Mouse (Mus musculus) forebrain, embryonic 15.5 days (tissue): ENCODE data around the gene Unc119b. TPM values are rescaled to one million over a fixed set of nuclear protein-coding genes. Genes with fewer than 3 reads are reported as not detected.
"Not testable (repeated sequence)": the region's sequence is repeated elsewhere in the genome, so short reads cannot be mapped to it uniquely, and the experiment has no call there.

ENCODE experiments used
- ATAC-seq: fragments of 200-750 bp; cut with Nextera tagmentation; replicated peaks from 2 replicates; pipeline ENCODE4 v1.8.0; 2017; ENCODE audit warnings: mild to moderate bottlenecking, moderate TSS enrichment, moderate library complexity
- H3K27ac ChIP-seq: fragments of 300-500 bp; sonication (generic); replicated peaks from 2 replicates; pipeline ENCODE4 v1.5.1; 2015; ENCODE audit warnings: mild to moderate bottlenecking, inconsistent platforms
- H3K27me3 ChIP-seq: fragments of 300-500 bp; sonication (generic); 2 replicates; pipeline ENCODE4 v1.6.1; 2015; ENCODE audit warnings: inconsistent platforms
- H3K36me3 ChIP-seq: fragments of 300-500 bp; sonication (generic); 2 replicates; pipeline ENCODE4 v1.6.1; 2015; ENCODE audit warnings: mild to moderate bottlenecking, inconsistent platforms
- H3K4me1 ChIP-seq: fragments of 300-500 bp; sonication (generic); 2 replicates; pipeline ENCODE4 v1.6.1; 2015; ENCODE audit warnings: inconsistent platforms
- H3K4me2 ChIP-seq: fragments of 300-500 bp; sonication (generic); replicated peaks from 2 replicates; pipeline ENCODE4 v1.6.1; 2015; ENCODE audit warnings: mild to moderate bottlenecking, inconsistent platforms
- H3K4me3 ChIP-seq: fragments of 300-500 bp; sonication (generic); 2 replicates; pipeline ENCODE4 v1.5.1; 2015; ENCODE audit warnings: mild to moderate bottlenecking, inconsistent platforms
- H3K9ac ChIP-seq: fragments of 300-500 bp; sonication (generic); replicated peaks from 2 replicates; pipeline ENCODE4 v1.6.1; 2015; ENCODE audit warnings: mild to moderate bottlenecking, inconsistent platforms
- H3K9me3 ChIP-seq: fragments of 300-500 bp; sonication (generic); 2 replicates; pipeline ENCODE4 v1.6.1; 2016; ENCODE audit warnings: inconsistent platforms
- WGBS: fragments of 180-500 bp; shearing (Covaris S2); methylation state at CpG from one replicate; pipeline ENCODE4 v1.1.7; 2015; ENCODE audit warnings: mixed read lengths; 5-methylcytosine and 5-hydroxymethylcytosine counted together
- polyA plus RNA-seq: library from polyadenylated mRNA; unstranded; fragments of >200 nt; fragmentation: Nextera tagmentation; extraction: Ambion mirVana; gene quantifications from 2 replicates; pipeline ENCODE4 v1.2.1, GENCODE M21; 2015

Gene Unc119b
- polyA plus RNA-seq, 1 experiment from 2014 or later = 44.4 TPM

DNA sequence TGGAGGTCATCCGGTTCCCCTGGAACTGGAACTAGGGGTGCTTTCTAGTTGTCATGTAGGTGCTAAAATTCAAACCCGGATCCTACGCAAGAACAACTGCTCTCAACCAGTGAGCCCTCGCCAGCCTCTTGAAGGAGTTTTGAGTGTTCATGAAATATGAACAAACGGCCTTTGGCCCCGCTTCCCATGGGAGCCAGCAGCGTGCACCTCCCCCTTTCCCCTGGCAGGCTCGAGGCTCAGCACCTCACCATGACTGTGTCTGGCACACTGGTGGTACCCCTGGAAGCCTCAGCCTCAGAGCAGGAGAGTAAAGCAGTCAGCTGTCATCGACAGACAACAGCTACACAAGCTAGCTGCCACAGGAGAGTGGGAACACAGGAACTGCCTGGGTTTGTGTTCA lies 34.8 kb downstream of the Unc119b start:
- 88% methylated on average over 9 of the region's 9 CpGs for WGBS

DNA sequence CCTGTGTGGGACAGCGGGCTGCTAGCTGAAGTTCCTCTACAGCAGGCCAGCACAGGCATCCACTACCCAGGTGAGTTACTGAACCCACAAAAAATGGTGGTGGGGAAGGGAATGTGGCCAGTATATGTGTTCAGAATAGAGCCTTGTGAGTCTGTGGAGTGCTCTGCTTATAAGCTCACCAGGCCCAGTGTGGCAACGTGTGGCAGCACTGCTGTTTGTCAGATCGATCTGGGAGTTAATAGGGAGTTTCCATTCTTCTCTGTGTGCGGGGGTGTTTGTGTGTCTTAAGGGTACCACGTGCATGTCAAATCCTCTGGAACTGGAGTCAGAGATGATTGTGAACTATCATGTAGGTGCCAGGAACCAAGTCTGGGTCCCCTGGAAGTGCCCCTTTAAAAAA lies 35.2 kb downstream of the Unc119b start:
- no peaks in the 10 kb centered on the region for H3K27me3 ChIP-seq
- H3K4me1 ChIP-seq = no peaks in the 10 kb centered on the region
- H3K27ac ChIP-seq = no peak overlapping the region
- no peaks in the 10 kb centered on the region for H3K9me3 ChIP-seq
- no peak for ATAC-seq
- H3K9ac ChIP-seq = no peak overlapping the region
- peaks cover 60% of the 10 kb centered on the region for H3K36me3 ChIP-seq
- H3K4me3 ChIP-seq = no peak overlapping the region
- no peak overlapping the region for H3K4me2 ChIP-seq
- 84% methylated on average over 5 of the region's 5 CpGs for WGBS

More for the DNA sequence above, 34.8 kb downstream of the Unc119b start:
- no peaks in the 10 kb centered on the region for H3K4me1 ChIP-seq
- no peak overlapping the region for H3K9ac ChIP-seq
- H3K36me3 ChIP-seq = peaks cover 57% of the 10 kb centered on the region
- H3K9me3 ChIP-seq = no peaks in the 10 kb centered on the region
- H3K27me3 ChIP-seq = no peaks in the 10 kb centered on the region
- no peak for ATAC-seq
- H3K27ac ChIP-seq = no peak overlapping the region
- H3K4me2 ChIP-seq = no peak overlapping the region
- no peak overlapping the region for H3K4me3 ChIP-seq

DNA sequence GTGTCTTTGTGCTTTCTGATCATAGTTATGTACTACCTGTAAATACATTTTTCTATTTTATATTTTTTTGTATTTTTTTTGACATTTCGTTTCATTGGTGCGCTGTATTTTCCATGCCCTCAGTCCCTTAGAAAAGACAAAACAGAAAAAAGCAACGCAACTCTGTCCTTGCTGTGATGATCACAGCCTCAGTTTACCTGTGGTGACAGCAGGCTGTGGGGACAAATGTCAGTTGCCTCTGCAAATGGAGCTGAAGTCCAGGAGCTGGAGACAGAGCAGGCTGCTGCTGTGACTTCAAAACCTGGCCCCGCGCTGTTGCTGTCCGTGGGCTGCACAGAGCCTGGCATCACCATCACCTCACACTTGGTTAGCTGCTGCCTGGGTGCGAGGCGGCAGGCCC lies 36.6 kb downstream of the Unc119b start, which contains the start of gene Gm10401:
Gene Gm10401, minus strand, starts transcription at position 101 of the 400 bp plus-strand sequence.
- 96% methylated on average over 8 of the region's 8 CpGs for WGBS
- no peak within 1 kb of the TSS for H3K27ac ChIP-seq
- no peak within 1 kb of the TSS for H3K4me3 ChIP-seq
- peaks cover 57% of the 10 kb centered on the region for H3K36me3 ChIP-seq
- no peaks in the 10 kb centered on the region for H3K9me3 ChIP-seq
- no peak for ATAC-seq
- H3K27me3 ChIP-seq = no peaks in the 10 kb centered on the region
- no peak within 1 kb of the TSS for H3K9ac ChIP-seq
- H3K4me1 ChIP-seq = no peaks in the 10 kb centered on the region
- no peak within 1 kb of the TSS for H3K4me2 ChIP-seq

DNA sequence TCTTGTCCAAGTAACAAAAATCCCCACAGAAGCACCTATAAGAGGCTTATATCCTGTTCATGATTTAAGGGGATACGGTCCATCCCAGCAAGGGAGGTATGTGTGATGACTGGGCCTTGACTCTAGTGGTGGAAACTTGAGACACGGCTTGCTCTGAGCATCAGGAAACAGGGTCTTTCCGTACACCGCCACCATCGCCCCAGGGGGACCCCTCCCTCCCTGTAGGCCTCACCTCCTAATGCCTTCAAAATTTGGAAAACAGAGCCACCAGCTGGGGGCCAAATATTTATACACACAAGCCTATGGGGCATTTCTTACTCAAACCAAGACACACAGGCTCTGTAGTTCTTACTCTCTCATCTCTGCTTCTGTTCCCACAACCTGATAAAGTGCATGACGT lies 43.0 kb downstream of the Unc119b start:
- no peak overlapping the region for H3K4me2 ChIP-seq
- no peaks in the 10 kb centered on the region for H3K27me3 ChIP-seq
- WGBS = 90% methylated on average over 6 of the region's 6 CpGs
- peaks cover 56% of the 10 kb centered on the region for H3K36me3 ChIP-seq
- H3K9me3 ChIP-seq = no peaks in the 10 kb centered on the region
- no peaks in the 10 kb centered on the region for H3K4me1 ChIP-seq
- no peak overlapping the region for H3K9ac ChIP-seq
- no peak overlapping the region for H3K4me3 ChIP-seq
- no peak overlapping the region for H3K27ac ChIP-seq
- no peak for ATAC-seq

DNA sequence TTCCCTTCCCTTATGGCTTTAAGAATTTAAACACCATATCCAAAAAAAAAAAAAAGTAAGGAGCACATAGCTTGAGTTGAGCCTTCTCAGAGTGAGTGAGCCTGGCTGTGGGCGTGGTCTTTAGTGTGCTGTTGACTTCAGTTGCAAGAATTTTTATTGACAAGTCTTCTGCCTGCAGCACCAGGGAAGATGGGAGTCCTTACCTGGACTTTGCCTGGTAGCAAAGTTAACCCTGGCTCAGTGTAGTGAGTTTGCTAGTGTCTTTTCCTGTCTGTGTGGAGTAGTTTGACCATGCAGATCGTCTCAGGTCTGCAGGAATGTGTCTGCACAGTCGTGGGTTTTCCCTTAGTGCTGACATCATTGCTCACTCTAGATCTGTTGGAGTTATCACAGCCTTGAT lies 43.8 kb downstream of the Unc119b start:
- Histone ChIP-seq H3K4me3 (no peak overlapping the region), H3K36me3 (peaks cover 50% of the 10 kb centered on the region), H3K4me1 (no peaks in the 10 kb centered on the region), H3K27me3 (no peaks in the 10 kb centered on the region), H3K4me2 (no peak overlapping the region), H3K27ac (no peak overlapping the region), H3K9ac (no peak overlapping the region), H3K9me3 (no peaks in the 10 kb centered on the region)
- WGBS = 93% methylated on average over 3 of the region's 3 CpGs
- no peak for ATAC-seq

DNA sequence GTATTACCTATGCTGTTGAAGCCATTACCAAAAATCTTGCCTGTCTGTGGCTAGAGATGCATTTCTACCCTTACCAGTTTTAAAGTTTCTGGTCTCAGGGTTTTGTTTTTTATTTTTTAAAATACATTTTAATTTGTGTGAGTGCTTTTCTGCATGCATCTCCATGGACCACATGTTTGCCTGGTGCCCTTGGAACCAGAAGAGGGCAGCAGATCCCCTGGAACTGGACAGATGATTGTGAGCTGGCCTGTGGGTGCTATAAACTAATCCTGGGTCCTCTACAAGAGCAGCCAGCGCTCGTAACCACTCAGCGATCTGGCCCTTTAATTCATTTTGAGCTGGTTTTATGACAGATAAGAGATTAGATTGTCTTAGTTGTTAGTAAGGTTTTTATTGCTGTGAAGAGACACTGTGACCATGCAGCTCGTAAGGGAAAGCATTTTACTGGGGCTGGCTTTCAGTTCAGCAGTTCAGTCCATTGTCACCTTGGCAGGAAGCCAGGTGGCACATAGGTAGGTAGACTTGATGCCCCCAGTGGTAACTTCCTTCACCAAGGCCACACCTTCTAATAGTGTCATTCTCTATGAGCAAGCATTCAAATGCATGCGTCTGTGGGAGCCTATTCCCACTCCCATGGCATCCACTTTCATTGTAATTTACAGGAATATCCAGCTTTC lies 45.0 kb downstream of the Unc119b start:
- Histone ChIP-seq H3K27ac (no peak overlapping the region), H3K4me2 (no peak overlapping the region), H3K27me3 (no peaks in the 10 kb centered on the region), H3K4me3 (no peak overlapping the region), H3K9ac (no peak overlapping the region), H3K9me3 (no peaks in the 10 kb centered on the region), H3K4me1 (no peaks in the 10 kb centered on the region), H3K36me3 (peaks cover 40% of the 10 kb centered on the region)
- ATAC-seq = no peak
- 98% methylated on average over 5 of the region's 5 CpGs for WGBS

DNA sequence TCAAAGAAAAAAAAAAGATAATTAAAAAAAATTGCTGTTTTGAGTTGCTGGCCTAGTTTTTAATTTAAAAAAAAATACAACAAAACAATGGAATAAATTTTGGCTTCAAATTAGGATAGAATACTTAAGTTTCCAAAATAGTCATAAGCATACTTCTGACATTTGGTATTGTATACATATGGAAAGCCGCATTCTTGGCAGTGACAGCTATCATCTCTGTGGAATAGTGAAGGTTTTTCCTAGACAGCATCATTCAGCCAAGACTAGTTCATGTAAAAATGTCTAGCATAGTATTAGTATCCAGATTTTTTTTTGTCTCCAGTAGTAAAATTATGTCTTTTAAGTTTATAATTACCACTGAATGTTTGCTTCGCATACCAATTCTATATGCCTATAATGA lies 49.1 kb downstream of the Unc119b start:
- Histone ChIP-seq H3K36me3 (peaks cover 51% of the 10 kb centered on the region), H3K27ac (peak overlapping the region; percentile 66), H3K4me3 (no peak overlapping the region), H3K9me3 (no peaks in the 10 kb centered on the region), H3K4me2 (no peak overlapping the region), H3K4me1 (no peaks in the 10 kb centered on the region), H3K27me3 (no peaks in the 10 kb centered on the region), H3K9ac (no peak overlapping the region)
- 81% methylated on average over 2 of the region's 2 CpGs for WGBS
- no peak for ATAC-seq

DNA sequence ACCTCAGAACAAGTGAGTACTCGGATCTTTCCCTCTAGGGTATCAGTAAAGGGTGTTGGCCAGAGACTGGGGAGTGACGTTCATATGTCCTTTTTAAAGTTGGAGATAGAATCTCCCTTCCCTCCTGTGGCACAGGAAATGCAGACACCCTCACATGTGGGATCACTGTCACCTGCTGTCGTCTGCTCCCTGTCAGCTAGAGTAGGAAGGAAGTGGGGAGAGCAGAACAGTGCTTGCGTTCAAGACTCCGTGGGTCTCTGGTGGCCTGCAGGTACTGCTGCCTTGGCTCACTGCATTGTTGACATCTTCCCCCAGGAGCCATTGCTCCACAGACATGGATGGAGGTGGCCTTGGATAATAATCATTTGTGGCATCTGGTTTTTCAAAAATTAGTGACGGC lies 51.3 kb downstream of the Unc119b start:
- H3K27me3 ChIP-seq = no peaks in the 10 kb centered on the region
- no peak overlapping the region for H3K4me2 ChIP-seq
- H3K9ac ChIP-seq = no peak overlapping the region
- no peak for ATAC-seq
- H3K9me3 ChIP-seq = no peaks in the 10 kb centered on the region
- no peak overlapping the region for H3K27ac ChIP-seq
- 92% methylated on average over 6 of the region's 6 CpGs for WGBS
- H3K4me1 ChIP-seq = no peaks in the 10 kb centered on the region
- H3K36me3 ChIP-seq = peaks cover 31% of the 10 kb centered on the region
- no peak overlapping the region for H3K4me3 ChIP-seq

DNA sequence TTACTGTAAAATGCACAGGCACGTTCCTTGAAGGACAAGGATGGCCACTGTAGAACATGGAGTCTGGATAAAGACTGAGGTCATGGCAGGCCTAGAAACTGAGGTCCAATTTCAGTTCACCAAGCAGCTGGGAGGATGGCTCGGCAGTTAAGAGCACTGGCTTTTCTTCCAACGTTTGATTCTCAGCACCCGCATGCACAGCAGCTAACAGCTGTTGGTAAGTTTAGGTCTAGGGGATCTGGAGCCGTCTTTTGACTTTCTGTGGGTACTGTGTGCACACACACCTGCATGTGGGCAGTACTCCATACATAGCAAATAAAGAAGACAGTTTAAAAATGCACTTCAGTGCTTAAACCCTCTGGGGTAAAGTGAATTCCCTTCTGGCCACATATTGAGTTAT lies 53.1 kb downstream of the Unc119b start:
- Histone ChIP-seq H3K27me3 (no peaks in the 10 kb centered on the region), H3K9ac (no peak overlapping the region), H3K9me3 (no peaks in the 10 kb centered on the region), H3K4me1 (no peaks in the 10 kb centered on the region), H3K36me3 (peaks cover 17% of the 10 kb centered on the region), H3K4me2 (no peak overlapping the region), H3K27ac (no peak overlapping the region), H3K4me3 (no peak overlapping the region)
- WGBS = 85% methylated on average over 5 of the region's 5 CpGs
- ATAC-seq = no peak

DNA sequence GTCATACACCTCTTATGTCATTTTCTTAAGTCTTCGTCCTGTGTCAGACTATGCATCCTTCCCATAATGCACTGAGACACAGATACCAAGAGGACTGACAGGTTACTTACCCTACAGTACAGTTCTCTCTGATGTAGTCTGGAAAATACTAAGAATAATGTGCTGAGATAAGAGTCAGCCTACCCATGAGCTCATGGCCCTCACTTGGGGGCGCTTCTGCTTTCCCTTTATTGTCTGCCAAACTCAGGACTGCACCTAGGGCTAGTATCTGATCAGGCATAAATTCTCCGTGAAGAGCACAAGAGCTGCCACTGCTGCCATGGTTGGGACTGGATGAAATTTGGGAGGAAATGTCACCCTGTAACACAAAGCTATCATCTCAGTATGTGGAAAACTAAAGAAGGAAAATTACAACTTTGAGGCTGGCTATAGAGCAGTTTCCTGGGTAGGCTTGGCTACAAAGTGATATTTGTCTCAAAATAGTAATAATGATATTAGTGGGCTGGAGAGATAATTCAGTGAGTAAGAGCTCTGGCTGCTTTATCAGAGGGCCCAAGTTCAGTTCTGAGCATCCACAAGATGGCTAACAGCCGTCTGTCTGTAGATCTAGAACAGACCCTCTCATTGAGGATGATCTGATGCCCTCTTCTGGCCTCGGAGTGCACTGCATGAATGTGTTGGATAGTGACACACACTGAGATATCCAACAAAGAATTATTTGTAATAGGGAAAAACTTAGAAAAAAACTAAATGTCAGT lies 58.5 kb downstream of the Unc119b start:
- no peak overlapping the region for H3K27ac ChIP-seq
- H3K4me2 ChIP-seq = no peak overlapping the region
- no peak overlapping the region for H3K9ac ChIP-seq
- H3K4me3 ChIP-seq = no peak overlapping the region
- no peaks in the 10 kb centered on the region for H3K9me3 ChIP-seq
- H3K27me3 ChIP-seq = no peaks in the 10 kb centered on the region
- peaks cover 5% of the 10 kb centered on the region; the same call in 1 of the 2 replicates for H3K4me1 ChIP-seq
- peaks cover 4% of the 10 kb centered on the region; the same call in 1 of the 2 replicates for H3K36me3 ChIP-seq
- no peak for ATAC-seq
- WGBS = 60% methylated on average over 5 of the region's 5 CpGs

DNA sequence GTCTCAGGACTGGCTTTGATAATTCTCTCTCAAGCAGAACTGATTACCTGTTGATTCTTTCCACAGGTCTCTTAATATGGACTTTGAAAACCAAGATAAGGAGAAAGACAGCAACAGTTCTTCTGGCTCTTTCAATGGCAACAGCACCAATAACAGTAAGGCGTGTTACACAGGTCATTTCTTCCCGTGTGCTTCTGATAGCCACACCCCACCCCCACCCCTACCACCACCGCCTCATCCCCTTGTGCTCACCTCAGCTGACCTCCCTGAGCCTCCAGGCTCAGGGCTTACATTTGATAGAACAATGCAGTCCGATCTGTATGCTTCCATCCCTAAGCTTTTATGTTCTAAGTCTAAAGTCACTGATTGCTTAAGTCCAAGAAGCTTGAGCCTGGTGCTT lies 60.0 kb downstream of the Unc119b start:
- Histone ChIP-seq H3K4me1 (peaks cover 5% of the 10 kb centered on the region; the same call in 1 of the 2 replicates), H3K4me2 (no peak overlapping the region), H3K27ac (no peak overlapping the region), H3K27me3 (no peaks in the 10 kb centered on the region), H3K36me3 (peaks cover 4% of the 10 kb centered on the region; the same call in 1 of the 2 replicates), H3K9ac (no peak overlapping the region), H3K4me3 (no peak overlapping the region), H3K9me3 (no peaks in the 10 kb centered on the region)
- ATAC-seq = no peak
- 90% methylated on average over 4 of the region's 4 CpGs for WGBS

DNA sequence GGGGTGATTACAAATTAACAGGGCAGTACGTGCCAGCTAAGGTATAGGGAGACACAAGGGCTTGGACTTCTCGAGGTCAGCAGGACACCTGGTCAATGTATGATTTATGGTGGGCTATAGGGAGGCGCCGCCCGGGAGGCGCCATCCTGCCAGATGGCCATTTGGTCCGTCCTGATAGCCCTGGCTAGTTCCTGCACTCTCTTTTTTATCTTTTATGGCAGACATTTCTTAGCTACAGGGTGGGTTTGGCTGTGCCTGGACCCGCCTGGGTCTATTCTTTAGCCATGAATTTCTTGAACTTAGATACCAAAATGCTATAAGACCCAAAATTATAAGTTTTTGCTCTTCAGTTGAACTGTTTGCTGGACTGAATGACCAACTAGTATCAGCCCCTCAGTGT lies 61.5 kb downstream of the Unc119b start:
- H3K9ac ChIP-seq, H3K4me1 ChIP-seq, H3K27me3 ChIP-seq, H3K4me3 ChIP-seq, ATAC-seq, H3K4me2 ChIP-seq, H3K36me3 ChIP-seq, H3K27ac ChIP-seq, H3K9me3 ChIP-seq: not testable (repeated sequence)
- WGBS = 91% methylated on average over 8 of the region's 8 CpGs
